Mouse (Mus musculus) stomach, embryonic 16.5 days (tissue): ENCODE measurements around the gene Nr2f2. TPM values are rescaled to one million over a fixed set of nuclear protein-coding genes. Genes with fewer than 3 reads are reported as not detected.

Source experiments
- ATAC-seq: fragments of 200-750 bp; cut with Nextera tagmentation; 2 replicates; pipeline ENCODE4 v1.8.0; 2017; ENCODE audit warnings: moderate number of reproducible peaks, moderate TSS enrichment; ENCODE audit not compliant: insufficient read depth, low FRiP score
- H3K27ac ChIP-seq: fragments of 300-500 bp; sonication (generic); 2 replicates; pipeline ENCODE4 v1.5.1; 2014; ENCODE audit warnings: low read length
- H3K27me3 ChIP-seq: fragments of 300-500 bp; sonication (generic); 2 replicates; pipeline ENCODE4 v1.6.1; 2014; ENCODE audit warnings: low read length, control low read depth, mixed read lengths; ENCODE audit not compliant: control insufficient read depth, insufficient read depth
- H3K36me3 ChIP-seq: fragments of 300-500 bp; sonication (generic); 2 replicates; pipeline ENCODE4 v1.6.1; 2014; ENCODE audit warnings: low read length; ENCODE audit not compliant: control insufficient read depth, insufficient read depth
- H3K4me1 ChIP-seq: fragments of 300-500 bp; sonication (generic); 2 replicates; pipeline ENCODE4 v1.6.1; 2014; ENCODE audit warnings: low read length, control low read depth, mixed read lengths; ENCODE audit not compliant: control insufficient read depth, insufficient read depth
- H3K4me2 ChIP-seq: fragments of 300-500 bp; sonication (generic); 2 replicates; pipeline ENCODE4 v1.6.1; 2014; ENCODE audit warnings: low read depth, low read length, mixed read lengths
- H3K4me3 ChIP-seq: fragments of 300-500 bp; sonication (generic); replicated peaks from 2 replicates; pipeline ENCODE4 v1.5.1; 2014; ENCODE audit warnings: mild to moderate bottlenecking, low read length
- H3K9ac ChIP-seq: fragments of 300-500 bp; sonication (generic); 2 replicates; pipeline ENCODE4 v1.6.1; 2014; ENCODE audit warnings: low read length
- H3K9me3 ChIP-seq: fragments of 300-500 bp; sonication (generic); replicated peaks from 2 replicates; pipeline ENCODE4 v1.6.1; 2016; ENCODE audit warnings: low read length, control low read depth; ENCODE audit not compliant: control insufficient read depth
- WGBS: fragments of 180-500 bp; shearing (Covaris S2); extraction: QIAGEN DNeasy Blood & Tissue Kit; methylation state at CpG from one replicate; pipeline ENCODE4 v1.1.7; 2014; 5-methylcytosine and 5-hydroxymethylcytosine counted together
- polyA plus RNA-seq: library from polyadenylated mRNA; unstranded; fragments of >200 nt; fragmentation: Nextera tagmentation; extraction: Ambion mirVana; gene quantifications from 2 replicates; pipeline ENCODE4 v1.2.1, GENCODE M21; 2015

The Nr2f2 gene
- polyA plus RNA-seq, 1 experiment from 2014 or later, result 64.6 TPM

DNA sequence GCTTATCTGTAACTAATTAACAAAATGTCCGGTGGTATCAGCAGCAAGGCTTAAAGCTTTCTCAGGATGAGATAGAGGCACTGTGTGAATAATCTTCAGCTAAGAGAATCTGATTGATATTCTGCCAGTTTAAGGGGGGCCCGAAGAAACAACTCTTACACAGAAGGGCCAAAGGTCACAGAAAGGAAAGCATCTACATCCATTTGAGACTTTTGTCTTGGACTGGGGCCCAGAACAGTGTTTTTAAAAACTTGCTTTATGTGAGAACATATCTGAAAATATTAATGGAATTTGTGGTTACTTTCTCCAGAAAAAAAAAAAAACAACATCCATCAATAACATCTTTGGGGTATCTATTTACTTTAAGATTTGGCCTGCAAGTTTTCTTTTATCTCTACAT lies 38.9 kb upstream of the Nr2f2 start:
- ATAC-seq, result no peak
- Histone ChIP-seq H3K27me3 (no peaks in the 10 kb centered on the region), H3K4me1 (no peaks in the 10 kb centered on the region), H3K4me2 (no peak overlapping the region), H3K4me3 (no peak overlapping the region), H3K27ac (no peak overlapping the region), H3K36me3 (0 out of 2 replicates have a peak, but pooled peaks cover 8% of the 10 kb centered on the region), H3K9me3 (no peaks in the 10 kb centered on the region), H3K9ac (no peak overlapping the region)
- WGBS, result 40% methylated on average over 2 of the region's 2 CpGs

GRCm38 (mm10) chr7:70382828-70383227 lies 16.3 kb upstream of the Nr2f2 start:
- Histone ChIP-seq H3K9me3 (no peaks in the 10 kb centered on the region), H3K27ac (no peak overlapping the region), H3K4me1 (no peaks in the 10 kb centered on the region), H3K4me2 (no peak overlapping the region), H3K4me3 (no peak overlapping the region), H3K36me3 (no peaks in the 10 kb centered on the region), H3K9ac (no peak overlapping the region), H3K27me3 (no peaks in the 10 kb centered on the region)
- WGBS, result 69% methylated on average over 4 of the region's 4 CpGs
- no peak for ATAC-seq

GRCm38 (mm10) chr7:70381409-70382244 lies 15.1 kb upstream of the Nr2f2 start:
- ATAC-seq, result no peak
- Histone ChIP-seq H3K27ac (no peak overlapping the region; the same call in 1 of the 2 replicates), H3K4me3 (no peak overlapping the region), H3K36me3 (no peaks in the 10 kb centered on the region), H3K4me2 (no peak overlapping the region), H3K27me3 (no peaks in the 10 kb centered on the region), H3K9ac (no peak overlapping the region), H3K4me1 (no peaks in the 10 kb centered on the region), H3K9me3 (no peaks in the 10 kb centered on the region)
- WGBS, result 90% methylated on average over 14 of the region's 14 CpGs

- H3K27me3 ChIP-seq, result no peaks in the 10 kb centered on the region
Measured at GRCm38 (mm10) chr7:70380943-70381342, 14.4 kb upstream of the Nr2f2 start.

DNA sequence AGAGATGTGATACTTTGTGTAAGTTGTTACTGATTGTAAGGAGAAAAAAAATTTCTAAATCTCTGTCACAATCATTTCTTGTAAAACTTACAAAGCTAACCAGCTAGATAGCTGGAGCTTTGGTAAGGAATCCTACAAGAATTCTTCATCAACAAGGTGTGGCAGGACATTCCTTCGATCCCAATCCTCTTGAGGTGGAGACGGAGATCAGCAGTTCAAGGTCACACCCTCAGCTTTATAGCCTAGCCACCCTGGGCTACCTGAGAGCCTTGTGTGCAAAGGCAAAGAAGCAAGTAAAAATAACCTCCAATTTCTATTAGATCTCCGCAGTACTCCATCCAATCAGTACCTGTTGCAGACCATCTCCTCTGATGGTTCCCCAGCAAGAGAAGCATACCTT lies 13.7 kb upstream of the Nr2f2 start:
- no peak overlapping the region for H3K27ac ChIP-seq
- no peaks in the 10 kb centered on the region for H3K9me3 ChIP-seq
- H3K27me3 ChIP-seq, result no peaks in the 10 kb centered on the region
- WGBS, result 90% methylated on average over 3 of the region's 3 CpGs
- H3K4me1 ChIP-seq, result no peaks in the 10 kb centered on the region
- no peak for ATAC-seq
- no peaks in the 10 kb centered on the region for H3K36me3 ChIP-seq
- no peak overlapping the region for H3K9ac ChIP-seq
- no peak overlapping the region for H3K4me3 ChIP-seq
- no peak overlapping the region for H3K4me2 ChIP-seq

More at GRCm38 (mm10) chr7:70380943-70381342, 14.4 kb upstream of the Nr2f2 start:
- Histone ChIP-seq H3K27ac (no peak overlapping the region), H3K4me3 (no peak overlapping the region), H3K9ac (no peak overlapping the region), H3K36me3 (no peaks in the 10 kb centered on the region), H3K4me2 (no peak overlapping the region), H3K9me3 (no peaks in the 10 kb centered on the region), H3K4me1 (no peaks in the 10 kb centered on the region)
- WGBS, result 76% methylated on average over 3 of the region's 3 CpGs
- ATAC-seq, result no peak

DNA sequence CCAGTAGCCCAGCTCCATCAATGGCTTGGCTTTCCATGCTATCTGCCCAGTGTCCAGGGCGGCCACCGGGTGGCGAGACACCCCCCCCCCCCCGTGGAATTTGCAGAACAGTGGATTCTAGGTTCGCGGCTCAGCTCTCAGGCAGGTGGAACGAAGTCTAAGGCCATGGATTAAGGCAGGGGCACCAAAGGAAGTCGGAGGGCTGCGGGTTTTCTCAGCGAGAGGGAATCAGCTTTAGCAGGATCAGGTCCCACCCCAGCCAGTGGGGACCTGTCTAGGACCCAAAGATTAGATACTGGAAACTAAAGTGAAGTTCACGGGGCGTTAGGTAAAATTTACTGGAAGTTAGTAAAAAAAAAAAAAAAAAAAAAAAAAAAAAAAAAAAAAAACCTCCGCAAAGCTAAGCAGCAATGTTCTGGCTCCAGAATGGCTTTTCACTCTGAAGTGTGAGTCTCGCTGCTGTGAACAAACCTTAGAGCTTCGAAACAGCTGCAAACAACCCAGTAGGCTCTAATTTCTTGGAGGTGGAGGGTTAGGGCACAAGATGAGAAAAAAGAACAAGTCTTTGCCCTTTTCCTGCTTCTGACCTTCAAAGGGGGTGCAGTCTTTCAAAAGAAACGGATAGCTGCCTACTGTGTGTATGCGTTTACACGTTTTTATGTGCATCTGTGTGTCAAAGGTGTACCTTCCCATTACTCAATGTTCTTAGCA lies 4.2 kb upstream of the Nr2f2 start:
- Histone ChIP-seq H3K4me3 (peak overlapping the region; percentile 52), H3K27me3 (no peaks in the 10 kb centered on the region), H3K36me3 (no peaks in the 10 kb centered on the region), H3K27ac (0 out of 2 replicates have a peak overlapping the region, but pooled peaks have one; percentile 75), H3K4me1 (peaks cover 7% of the 10 kb centered on the region), H3K4me2 (peak overlapping the region; percentile 86), H3K9ac (peak overlapping the region; percentile 81), H3K9me3 (no peaks in the 10 kb centered on the region)
- 18% methylated on average over 18 of the region's 18 CpGs for WGBS
- ATAC-seq, result no peak

DNA sequence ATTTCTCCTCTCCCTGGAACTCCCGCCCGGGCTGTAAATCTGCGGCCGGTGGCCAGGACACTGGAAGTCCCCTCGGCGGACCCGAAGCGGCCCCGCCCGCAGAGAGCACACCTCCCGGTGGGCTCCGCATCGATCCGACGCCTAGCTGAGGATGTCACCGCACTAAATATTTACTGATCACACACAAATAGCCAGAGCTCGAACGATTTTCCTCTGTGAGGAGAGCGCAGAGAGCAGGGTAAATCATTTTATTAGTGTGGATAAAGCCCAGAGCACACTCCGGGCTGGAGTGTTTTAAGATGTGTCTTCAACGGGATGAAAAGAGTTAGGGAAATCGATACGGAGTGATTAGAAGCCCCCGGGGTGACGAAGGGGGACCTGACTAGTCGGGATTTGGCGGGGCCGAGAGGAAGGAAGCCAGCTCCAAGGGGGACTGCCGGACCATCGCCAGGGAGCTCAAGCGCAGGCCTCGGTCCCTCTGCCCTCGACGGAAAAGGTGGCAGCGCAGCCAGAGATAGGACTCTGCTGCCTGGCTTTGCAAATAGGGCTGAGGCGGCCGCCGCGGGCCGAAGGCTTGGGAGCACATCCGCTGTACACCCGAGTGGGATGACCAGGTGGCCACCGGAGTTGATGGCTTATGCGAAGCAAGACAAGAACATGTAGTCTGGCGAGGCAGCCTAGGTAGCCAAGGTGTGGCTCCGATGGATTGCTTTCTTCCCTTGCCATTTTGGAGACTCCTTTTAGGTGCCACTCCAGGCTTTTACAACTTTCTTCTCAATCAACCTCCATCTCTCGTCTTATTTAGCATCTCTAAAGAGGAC lies 3.4 kb upstream of the Nr2f2 start:
- H3K4me1 ChIP-seq, result peaks cover 7% of the 10 kb centered on the region
- H3K9me3 ChIP-seq, result no peaks in the 10 kb centered on the region
- peak overlapping the region; percentile 75 for H3K27ac ChIP-seq
- H3K9ac ChIP-seq, result peak overlapping the region; percentile 81
- 4% methylated on average over 47 of the region's 47 CpGs for WGBS
- no peaks in the 10 kb centered on the region for H3K27me3 ChIP-seq
- peak overlapping the region; percentile 86 for H3K4me2 ChIP-seq
- no peaks in the 10 kb centered on the region for H3K36me3 ChIP-seq
- peak overlapping the region; percentile 52 for H3K4me3 ChIP-seq
- no peak for ATAC-seq

DNA sequence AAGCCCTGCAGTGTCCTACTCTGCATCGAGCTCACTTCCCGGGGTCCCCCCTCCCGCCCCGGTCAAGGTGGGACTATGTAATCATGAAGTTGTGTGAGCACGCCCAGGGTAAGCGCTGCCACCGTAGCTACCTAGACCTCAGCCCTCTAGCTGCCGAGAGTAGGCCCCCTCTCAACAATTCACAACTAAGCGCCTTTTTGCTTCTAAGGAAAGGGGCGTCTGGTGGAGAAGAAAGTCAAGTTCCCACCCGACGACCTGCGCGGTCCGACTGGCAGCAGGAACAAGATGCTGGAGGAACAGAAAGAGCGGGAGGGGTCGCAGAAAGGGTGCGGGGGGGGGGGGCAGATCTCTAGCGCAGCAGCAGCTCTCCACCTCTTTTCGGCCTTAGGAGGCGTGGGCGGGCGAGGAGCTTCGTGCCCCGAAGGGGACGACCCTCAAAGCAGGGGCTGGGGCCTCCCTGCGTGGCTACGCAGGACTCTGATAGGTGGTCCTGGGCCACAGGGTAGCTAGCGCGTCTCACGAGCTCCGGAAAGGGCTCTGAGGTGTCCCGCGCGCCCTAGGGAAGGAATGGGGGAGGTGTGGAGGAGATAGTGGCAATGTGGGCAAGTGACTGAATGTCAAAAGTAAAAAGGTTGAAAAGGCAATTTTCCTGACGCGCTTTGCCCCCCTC lies 2.7 kb upstream of the Nr2f2 start:
- H3K36me3 ChIP-seq, result no peaks in the 10 kb centered on the region
- peak overlapping the region; percentile 86 for H3K4me2 ChIP-seq
- H3K4me3 ChIP-seq, result peak overlapping the region; percentile 52
- H3K4me1 ChIP-seq, result peaks cover 7% of the 10 kb centered on the region
- H3K27ac ChIP-seq, result peak overlapping the region; percentile 75
- ATAC-seq, result 0 out of 2 replicates have a peak, but pooled peaks have one; percentile 26
- no peaks in the 10 kb centered on the region for H3K9me3 ChIP-seq
- WGBS, result 7% methylated on average over 35 of the region's 37 CpGs
- peak overlapping the region; percentile 81 for H3K9ac ChIP-seq
- H3K27me3 ChIP-seq, result no peaks in the 10 kb centered on the region
